Mouse (Mus musculus) thymus, adult 2 months (tissue): ENCODE data around the gene Galnt17.

Experiments
- CTCF ChIP-seq: fragments of 200-500 bp; IDR thresholded peaks from 2 replicates; pipeline ENCODE4 v1.5.1; 2012; ENCODE audit warnings: mild to moderate bottlenecking, control low read depth, low read length, moderate library complexity, borderline replicate concordance; ENCODE audit not compliant: control insufficient read depth, poor library complexity, insufficient read depth; ENCODE audit errors: extremely low read depth
- POLR2A ChIP-seq: fragments of 200-500 bp; IDR thresholded peaks from 2 replicates; pipeline ENCODE4 v1.6.1; 2012; ENCODE audit warnings: mild to moderate bottlenecking, low read length, control low read depth, moderate library complexity; ENCODE audit not compliant: control insufficient read depth, poor library complexity, insufficient read depth; ENCODE audit errors: extremely low read depth

- TF ChIP-seq CTCF (no peak), POLR2A (no peak)
Measured at GRCm38 (mm10) chr5:131142606-131143005, 165.7 kb downstream of the Galnt17 start.
